In genomic region chr4:111626118-111626830, GRCm38 (mm10) we compare ENCODE assay signal across 7 mouse cellular contexts.
A peak's percentile ranks its signal among the peaks of the same experiment; 100 is the strongest.
DNase-seq lines count a peak whose midpoint lies in the region; ATAC-seq and TF ChIP-seq lines count a peak whose summit lies in the region.

No protein-coding gene starts in this region.

- 46% methylated on average over 8 of the region's 8 CpGs for WGBS in intestine, embryonic 15.5 days
- 36% methylated on average over 8 of the region's 8 CpGs for WGBS in midbrain, embryonic 13.5 days
- WGBS in spleen, adult 2 months: 34% methylated on average over 8 of the region's 8 CpGs

- peak; percentile 27 for DNase-seq in adrenal gland, adult 8-10 months
- peak; percentile 4 to 12 for DNase-seq in gastrocnemius, adult 8-10 months (ENCODE audit: low spot score in 2 of 2)
- peak; percentile 72 to 74 for DNase-seq in left cerebral cortex, postnatal 10 days (ENCODE audit: extremely low spot score in 1 of 2, low spot score in 2 of 2)
- peak in 1 of 2 experiments; percentile 47 for DNase-seq in spleen, adult 2 months (ENCODE audit: low read depth in 1 of 2, low spot score in 2 of 2)

- no peak overlapping the region for H3K9ac ChIP-seq in intestine, embryonic 15.5 days
- no peak overlapping the region for H3K9ac ChIP-seq in midbrain, embryonic 13.5 days (replicated peaks)

- H3K27ac ChIP-seq in cortical plate, adult 2 months (ENCODE audit: insufficient read depth, low read length): no peak overlapping the region
- H3K27ac ChIP-seq in intestine, embryonic 15.5 days: no peak overlapping the region
- H3K27ac ChIP-seq in midbrain, embryonic 13.5 days: no peak overlapping the region
- H3K27ac ChIP-seq in spleen, adult 2 months (ENCODE audit: insufficient read depth, low read length): no peak overlapping the region

- H3K36me3 ChIP-seq in intestine, embryonic 15.5 days: no peaks in the 10 kb centered on the region
- no peaks in the 10 kb centered on the region for H3K36me3 ChIP-seq in midbrain, embryonic 13.5 days
- no peaks in the 10 kb centered on the region for H3K36me3 ChIP-seq in spleen, adult 2 months (ENCODE audit: control insufficient read depth, insufficient read depth, low read length)

- no peak overlapping the region for H3K4me2 ChIP-seq in intestine, embryonic 15.5 days (replicated peaks)
- no peak overlapping the region for H3K4me2 ChIP-seq in midbrain, embryonic 13.5 days (replicated peaks)

- intact Hi-C loops in left cerebral cortex, postnatal 10 days (cut with DNase I): loop anchor here (1.0 to 5.0 kb wide), 2 partner anchors 130 to 299 kb away; no protein-coding TSS in a partner anchor

- no peaks in the 10 kb centered on the region for H3K27me3 ChIP-seq in intestine, embryonic 15.5 days (replicated peaks)
- H3K27me3 ChIP-seq in midbrain, embryonic 13.5 days: no peaks in the 10 kb centered on the region
- H3K27me3 ChIP-seq in spleen, adult 2 months (ENCODE audit: control insufficient read depth, insufficient read depth, low read length): no peaks in the 10 kb centered on the region

- H3K4me1 ChIP-seq in cortical plate, adult 2 months (ENCODE audit: control insufficient read depth, insufficient read depth, low read length): no peaks in the 10 kb centered on the region; the same call in 1 of the 2 replicates
- H3K4me1 ChIP-seq in intestine, embryonic 15.5 days (replicated peaks): no peaks in the 10 kb centered on the region
- H3K4me1 ChIP-seq in midbrain, embryonic 13.5 days (replicated peaks): no peaks in the 10 kb centered on the region
- H3K4me1 ChIP-seq in spleen, adult 2 months (ENCODE audit: control insufficient read depth, insufficient read depth, insufficient read length): no peaks in the 10 kb centered on the region

- H3K9me3 ChIP-seq in intestine, embryonic 15.5 days: no peaks in the 10 kb centered on the region
- no peaks in the 10 kb centered on the region for H3K9me3 ChIP-seq in midbrain, embryonic 13.5 days

- no peak overlapping the region for H3K4me3 ChIP-seq in cortical plate, adult 2 months (ENCODE audit: insufficient read depth, low read length)
- H3K4me3 ChIP-seq in intestine, embryonic 15.5 days (replicated peaks): no peak overlapping the region
- no peak overlapping the region for H3K4me3 ChIP-seq in midbrain, embryonic 13.5 days (replicated peaks)
- H3K4me3 ChIP-seq in spleen, adult 2 months (ENCODE audit: extremely low read depth, insufficient read depth, insufficient read length): no peak overlapping the region

- TF ChIP-seq CTCF in cortical plate, adult 2 months (IDR thresholded peaks at IDR 0.05; ENCODE audit: extremely low read depth, insufficient read depth, low read length): peak; percentile 86
- peak; percentile 73; the same call in 1 of the 2 replicates for TF ChIP-seq CTCF in spleen, adult 2 months (IDR thresholded peaks at IDR 0.05; ENCODE audit: extremely low read depth, insufficient read depth, insufficient read length, insufficient replicate concordance)

- no peak for TF ChIP-seq POLR2A in cortical plate, adult 2 months (IDR thresholded peaks at IDR 0.05; ENCODE audit: extremely low read depth, insufficient read depth, low read length)
- no peak for TF ChIP-seq POLR2A in spleen, adult 2 months (IDR thresholded peaks at IDR 0.05; ENCODE audit: low read depth, low read length)

- ATAC-seq in intestine, embryonic 15.5 days: peak; percentile 75
- ATAC-seq in midbrain, embryonic 13.5 days: peak; percentile 81
